Mouse (Mus musculus) right cerebral cortex, adult 18-20 months (tissue): ENCODE measurements around the gene Hspa12b.
"Not testable (repeated sequence)": the region's sequence is repeated elsewhere in the genome, so short reads cannot be mapped to it uniquely, and the experiment has no call there.

Experiments used
- DNase-seq: peaks from one replicate; pipeline ENCODE4 v3.0.0; 2022; ENCODE audit warnings: mixed read lengths

The Hspa12b gene

DNA sequence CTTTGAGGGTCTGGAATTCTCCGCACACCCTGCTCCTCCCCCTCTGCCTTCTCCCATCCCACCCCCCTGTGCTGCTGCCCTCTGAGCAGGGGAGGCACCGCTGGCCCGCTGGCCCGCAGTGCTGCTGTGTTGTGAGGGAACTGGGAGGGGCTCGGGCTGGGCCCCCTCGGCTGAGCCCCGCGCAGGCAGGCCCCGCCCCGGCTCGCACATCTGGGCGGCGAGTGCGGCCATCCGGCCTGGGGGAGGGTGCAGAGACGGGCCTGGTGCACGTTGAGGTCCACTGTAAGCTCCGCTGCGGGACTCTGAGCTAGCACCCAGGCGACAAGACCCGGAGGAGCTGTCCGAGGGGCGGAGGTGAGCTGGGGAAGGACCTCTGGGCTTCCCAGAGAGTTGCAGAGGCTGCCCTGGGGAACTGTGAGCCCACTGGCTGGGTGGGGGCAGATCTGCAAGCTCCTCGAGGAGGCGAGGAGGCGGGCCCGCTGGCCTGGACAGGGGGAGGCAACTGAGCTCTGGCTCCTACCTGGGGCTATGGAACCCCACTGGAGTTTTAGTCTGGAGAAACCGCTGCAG lies at the start of gene Hspa12b:
Hspa12b (plus strand) TSS at position 120 of the 570 bp plus-strand sequence.
- DNase-seq = no peak

DNA sequence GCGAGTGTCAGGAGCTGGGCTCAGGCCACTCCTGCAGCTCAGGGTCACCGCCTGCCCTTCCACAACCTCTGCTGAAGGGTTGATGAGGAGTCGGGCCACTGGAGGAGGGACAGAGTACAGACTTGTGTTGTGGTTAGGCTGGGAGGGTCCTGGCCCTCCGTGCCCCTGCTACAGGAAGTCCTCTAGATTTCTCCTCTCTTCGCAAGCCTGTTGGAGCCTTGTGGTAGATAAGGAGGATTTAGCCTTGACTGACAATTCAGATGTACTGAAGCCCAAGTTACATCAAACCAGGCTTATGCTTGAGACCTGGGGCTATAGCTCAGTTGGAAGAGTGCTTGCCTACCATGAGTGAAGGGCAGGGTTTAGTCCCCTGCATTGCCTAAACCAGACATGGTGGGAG lies 46.6 kb upstream of the Hspa12b start:
- DNase-seq = no peak

DNA sequence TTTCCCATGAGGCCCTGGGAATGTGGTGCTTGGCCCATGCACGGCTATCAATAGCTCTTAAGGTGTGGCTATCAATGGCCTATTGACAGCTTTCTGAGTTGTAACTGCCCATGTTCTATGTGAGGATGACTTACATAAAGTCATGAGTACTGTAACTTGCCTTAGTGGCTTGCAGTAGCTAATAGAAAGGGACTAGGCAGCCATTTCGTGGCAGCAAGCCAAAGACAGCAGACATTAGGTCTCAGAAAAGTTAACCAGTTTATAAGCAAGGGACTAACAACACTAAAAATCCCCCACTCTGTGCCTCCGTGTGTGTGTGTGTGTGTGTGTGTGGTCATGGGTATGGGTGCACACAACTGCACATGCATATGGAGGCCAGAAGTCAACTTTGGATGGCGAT lies 42.9 kb upstream of the Hspa12b start:
- no peak for DNase-seq

DNA sequence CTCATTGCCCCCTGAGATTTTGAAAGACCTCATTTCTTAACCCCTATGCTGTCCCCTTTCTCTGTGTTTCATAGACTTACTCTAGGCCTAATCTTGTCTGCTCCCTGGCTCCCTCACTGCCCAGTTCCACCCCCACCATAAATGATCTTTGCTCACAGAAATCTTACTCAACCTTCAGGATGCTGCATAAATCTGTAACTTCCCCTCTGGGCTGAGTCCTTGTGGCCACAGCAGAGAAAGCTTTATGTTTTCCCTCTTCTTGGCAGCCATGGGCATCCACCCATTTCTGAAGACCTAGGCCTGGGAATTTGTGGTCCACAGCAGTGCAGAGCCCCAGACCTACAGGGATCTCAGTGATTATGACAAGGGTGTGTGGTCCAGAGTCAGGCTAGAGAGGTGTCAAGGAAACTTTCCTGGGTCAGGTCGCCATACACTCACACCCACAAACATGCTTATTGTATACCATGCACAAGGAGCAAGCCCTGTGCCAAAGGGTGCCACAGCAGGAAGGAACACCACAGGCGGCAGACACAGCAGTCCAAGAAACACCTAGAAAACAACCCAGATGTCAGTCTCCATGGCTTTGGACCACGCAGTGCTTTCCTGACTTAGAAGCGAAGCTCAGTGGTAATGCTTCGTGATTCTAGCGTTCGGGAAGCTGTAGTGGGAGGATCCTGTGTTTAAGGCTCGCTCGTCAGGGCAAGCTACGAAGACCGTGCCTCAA lies 40.3 kb upstream of the Hspa12b start, which contains the start of gene Siglec1:
Siglec1 (minus strand) TSS at position 99 of the 724 bp plus-strand sequence.
- no peak for DNase-seq

DNA sequence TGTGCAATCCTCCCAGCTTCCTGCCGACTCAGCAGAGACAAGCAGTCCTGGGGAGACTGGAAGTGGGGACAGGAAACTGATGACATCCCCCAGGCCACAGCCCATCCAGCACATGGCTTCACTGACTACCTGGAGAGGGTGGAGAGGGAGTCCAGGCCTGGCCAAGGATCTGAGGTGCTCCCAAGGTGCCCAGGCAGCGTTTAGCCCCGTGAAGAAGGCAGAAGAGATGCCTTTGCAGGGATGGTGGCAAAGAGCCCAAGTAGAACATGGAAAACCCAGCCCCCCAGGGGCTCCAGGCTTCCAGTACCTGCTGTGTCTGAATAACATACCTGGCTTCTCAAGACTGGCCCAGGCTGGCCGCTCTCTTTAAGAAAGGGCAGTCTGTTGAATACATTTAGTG lies 38.5 kb upstream of the Hspa12b start:
- DNase-seq = no peak

DNA sequence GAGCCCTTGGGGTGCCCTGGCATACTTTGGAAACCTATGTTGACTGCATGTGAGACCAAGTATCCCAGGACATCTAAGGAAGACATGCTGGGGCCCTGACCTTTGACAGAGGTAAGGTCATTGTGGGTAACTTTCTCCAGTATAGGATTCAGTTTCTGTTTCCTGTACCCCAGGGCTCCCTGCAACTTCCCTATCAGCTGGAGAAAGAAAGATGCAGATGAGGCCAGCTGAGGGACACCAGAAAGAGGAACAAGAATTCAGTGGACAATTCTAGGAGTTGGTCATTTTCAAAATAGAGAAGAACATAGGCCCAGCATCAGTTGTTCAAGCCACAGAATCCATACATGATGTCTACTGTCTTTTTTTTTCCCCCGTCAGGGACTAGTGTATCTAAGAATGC lies 37.4 kb upstream of the Hspa12b start:
- DNase-seq = no peak

DNA sequence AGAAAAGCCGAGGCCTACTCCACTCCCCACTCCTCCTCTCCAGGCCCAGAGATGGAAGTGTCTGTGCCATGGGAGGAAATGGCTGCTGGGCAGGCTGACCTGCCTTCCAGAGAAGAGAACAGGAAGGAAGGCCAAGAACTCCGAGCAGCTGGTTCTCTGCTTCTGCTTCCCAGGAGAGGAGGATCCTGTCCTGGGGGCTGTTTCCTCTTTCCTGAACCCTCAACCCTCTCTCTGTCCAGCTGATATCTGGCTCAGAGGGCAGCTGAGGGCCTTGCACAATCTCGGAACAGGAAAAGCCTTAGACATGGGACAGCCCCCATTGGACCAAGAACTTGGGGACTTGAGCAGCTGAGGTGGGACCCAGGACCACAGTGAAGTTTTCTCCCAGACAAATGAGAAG lies 36.2 kb upstream of the Hspa12b start:
- DNase-seq = no peak

DNA sequence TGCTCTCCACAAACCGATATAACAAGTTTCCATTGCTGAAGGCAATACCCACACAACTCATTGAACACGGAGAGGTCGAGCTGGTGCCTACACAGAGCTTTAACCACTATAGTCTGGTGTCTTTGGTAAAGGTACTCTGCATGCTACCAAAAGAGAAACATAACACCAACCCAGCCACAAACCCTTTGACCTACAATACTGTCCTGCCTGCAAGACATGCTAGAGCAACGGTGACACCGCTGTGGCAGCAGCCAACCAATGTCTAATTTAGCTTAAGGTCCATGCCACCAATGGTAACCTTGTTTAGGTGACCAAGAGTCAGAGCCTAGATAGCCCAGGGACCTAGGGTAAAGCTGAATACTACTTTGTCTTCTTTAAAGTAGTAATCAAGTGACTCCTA lies 33.5 kb upstream of the Hspa12b start:
- no peak for DNase-seq

DNA sequence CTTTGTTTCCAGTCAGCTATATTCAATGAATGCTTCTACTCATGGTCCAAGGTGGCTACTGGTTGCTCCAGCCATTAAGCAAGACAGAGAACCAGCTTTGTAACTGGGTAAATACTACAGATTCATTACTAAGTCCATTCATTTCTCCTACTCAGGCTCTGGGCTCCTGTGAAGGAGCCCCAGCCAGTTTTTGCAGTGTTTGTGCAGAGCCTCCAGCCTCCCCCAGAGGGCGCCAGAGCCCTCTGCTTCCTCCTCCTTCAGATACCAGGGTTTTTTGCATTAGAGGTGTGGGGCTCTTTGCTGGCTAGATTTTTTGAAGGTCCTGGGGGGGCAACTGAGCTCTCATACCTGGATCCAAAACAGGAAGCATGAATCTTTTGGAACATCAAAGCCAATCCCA lies 32.3 kb upstream of the Hspa12b start:
- DNase-seq = peak; percentile 77

DNA sequence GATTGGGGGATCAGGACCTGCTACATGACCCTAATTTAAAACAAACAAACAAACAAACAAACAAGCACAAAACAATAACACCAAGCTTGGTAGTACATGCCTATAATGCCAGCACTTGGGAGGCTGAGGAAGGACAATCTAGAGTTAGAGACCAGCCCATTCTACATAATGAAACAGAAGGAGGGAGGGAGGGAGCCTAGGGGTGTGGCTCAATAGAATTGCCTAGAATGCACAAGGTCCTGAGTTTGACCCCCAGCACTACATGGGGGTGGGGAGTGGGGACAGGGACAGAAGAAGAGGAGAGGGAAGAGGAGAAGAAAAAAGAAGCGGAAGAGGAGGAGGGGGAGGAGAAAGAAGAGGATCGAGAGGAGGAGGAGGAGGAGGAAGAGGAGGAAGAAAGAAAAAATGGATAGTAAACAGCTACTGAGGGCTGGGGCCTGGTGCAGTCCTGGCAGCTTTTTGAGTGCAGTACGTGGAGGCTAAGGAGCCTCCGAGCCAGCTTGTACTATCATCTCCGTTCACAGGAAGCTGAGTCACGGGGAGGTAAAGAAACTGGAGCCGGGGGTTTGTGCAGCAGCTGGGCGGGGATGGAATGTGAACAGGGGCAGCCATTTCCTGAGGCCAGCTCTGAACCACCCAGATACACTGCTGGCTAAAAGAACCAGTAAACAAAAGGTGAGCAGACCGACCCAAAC lies 30.8 kb upstream of the Hspa12b start:
- DNase-seq = peak; percentile 43

DNA sequence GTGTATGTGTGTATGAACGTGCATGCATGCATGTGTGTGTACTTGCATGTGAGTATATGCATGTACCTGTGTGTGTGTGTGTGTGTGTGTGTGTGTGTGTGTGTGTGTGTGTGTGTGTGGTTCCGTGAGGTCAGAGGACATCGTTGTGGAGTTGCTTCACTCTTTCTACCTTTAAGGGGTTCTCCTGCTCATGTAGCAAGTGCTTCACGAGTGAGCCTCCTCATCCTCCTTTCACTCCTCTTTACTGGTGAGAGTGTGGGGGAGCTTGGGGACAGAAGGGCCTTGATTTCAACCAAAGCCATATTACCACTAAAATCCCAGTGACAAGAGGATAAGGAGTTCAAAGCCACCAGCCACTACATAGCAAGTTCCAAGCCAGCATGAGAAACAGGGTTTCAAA lies 30.0 kb upstream of the Hspa12b start:
- no peak for DNase-seq

DNA sequence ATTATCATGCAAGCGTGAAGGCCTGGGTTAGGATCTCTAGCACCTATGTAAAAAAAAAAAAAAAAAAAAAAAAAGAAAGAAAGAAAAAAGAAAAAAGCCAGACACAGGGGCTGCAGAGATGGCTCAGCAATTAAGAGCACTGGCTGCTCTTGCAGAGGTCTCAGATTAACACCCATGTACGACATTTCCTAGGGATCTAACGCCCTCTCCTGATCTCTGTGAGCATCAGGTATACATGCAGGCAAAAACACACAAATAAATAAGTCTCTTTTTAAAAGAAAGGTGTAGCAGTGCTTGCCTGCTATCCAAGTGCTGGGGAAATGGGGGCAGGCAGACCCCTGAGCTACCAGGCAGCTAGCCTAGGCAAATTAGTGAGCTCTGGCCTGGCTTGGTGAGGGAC lies 25.6 kb upstream of the Hspa12b start:
- DNase-seq = no peak

DNA sequence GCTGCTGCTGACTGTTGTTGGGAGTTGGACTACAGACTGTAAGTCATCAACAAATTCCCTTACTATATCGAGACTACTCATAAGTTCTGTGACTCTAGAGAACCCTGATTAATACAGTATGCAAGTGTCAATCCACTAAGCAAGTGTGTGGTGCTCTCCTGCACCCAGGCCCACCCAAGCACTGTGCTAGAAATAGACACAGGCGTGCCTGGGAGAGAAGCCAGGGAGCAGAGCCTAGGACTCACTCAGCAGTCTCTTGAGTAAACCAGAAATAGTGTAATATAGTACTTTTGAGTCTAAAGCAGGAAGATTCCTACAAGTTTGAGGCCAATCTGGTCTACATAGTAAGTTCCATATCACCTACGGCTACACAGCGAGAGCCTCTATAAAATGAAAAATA lies 23.1 kb upstream of the Hspa12b start:
- DNase-seq = peak; percentile 50

DNA sequence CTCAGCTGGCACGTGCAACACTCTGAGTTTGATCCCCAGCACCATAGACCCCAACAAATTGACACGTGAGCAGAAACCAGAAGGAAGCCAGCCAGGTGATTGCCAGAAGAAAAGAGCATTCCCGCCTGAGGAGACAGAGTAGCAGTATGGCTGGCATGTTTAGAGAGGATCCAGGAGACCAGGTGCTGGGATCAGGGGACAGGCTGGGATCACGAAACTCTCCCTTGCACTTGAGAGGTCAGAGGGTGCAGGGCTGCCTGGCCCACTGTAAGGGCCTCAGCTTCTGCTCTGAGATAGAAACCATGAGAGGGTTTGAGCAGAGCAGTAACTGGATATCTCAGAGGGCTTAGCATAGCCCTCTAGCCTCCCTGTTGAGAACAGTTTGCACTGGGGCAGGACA lies 22.0 kb upstream of the Hspa12b start:
- DNase-seq = not testable (repeated sequence)

DNA sequence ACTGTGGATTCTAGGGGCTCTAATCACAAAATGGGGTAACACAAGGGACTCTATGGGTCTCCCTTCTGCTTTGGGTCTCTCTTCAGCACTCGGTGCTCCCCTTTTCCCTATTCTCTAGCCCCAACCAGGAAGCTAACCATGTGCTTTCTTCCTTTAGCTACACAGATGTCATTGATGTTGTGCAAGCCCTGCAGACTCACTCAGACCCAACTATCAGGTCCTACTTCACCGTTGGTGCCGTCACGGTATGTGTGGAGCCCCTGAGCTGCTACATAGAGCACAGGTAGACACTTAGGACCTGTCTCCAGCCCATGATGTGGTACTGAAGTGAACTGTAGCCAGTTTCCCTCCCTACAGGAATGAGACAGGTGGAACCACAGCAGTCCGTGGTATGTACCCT lies 21.1 kb upstream of the Hspa12b start:
- DNase-seq = no peak

DNA sequence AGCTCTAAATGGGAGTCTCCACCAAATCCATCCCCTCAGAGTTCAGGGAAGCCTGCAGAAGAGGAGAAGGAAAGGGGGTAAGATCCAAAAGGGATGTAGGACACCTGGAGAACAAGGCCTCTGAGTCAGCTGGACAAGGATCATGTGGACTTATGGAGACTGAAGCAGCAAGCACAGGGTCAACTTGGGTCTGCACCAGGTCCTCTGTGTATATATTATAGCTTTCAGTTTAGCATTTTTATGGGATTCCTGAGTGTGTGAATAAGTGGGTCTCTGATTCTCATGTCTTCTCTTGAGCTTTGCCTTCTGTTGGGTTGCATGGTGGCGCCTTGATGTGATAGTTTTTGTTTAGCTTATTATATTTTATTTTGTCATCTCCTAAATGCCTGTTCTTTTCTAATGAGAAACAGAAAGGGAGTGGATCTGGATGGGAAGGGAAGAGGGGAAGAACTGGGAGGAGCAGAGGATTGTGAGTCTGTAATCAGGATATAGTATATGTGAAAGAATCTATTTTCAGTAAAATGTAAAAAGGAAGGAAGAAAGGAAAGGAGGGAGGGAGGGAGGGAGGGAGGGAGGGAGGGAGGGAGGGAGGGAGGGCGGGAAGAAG lies 8.0 kb upstream of the Hspa12b start:
- no peak for DNase-seq

DNA sequence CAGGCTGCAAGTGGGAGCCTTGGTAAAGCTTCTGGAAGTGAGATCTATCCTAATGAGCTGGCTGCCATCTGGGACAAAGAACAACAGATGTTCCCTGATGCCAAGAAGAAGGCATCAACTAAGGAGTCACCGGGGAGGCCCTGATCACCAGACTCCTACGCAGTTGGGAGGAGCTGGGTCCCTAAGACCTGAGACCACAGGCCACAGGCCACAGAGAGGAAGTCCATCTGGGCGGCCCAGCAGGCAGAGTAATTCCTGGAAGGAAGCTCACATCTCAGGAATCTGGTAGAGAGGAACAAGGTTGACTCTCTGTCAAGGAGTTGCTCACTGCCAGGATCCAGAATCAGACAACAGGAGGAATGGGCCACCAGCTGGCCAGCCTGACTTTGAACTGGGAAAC lies 2.9 kb upstream of the Hspa12b start:
- no peak for DNase-seq

DNA sequence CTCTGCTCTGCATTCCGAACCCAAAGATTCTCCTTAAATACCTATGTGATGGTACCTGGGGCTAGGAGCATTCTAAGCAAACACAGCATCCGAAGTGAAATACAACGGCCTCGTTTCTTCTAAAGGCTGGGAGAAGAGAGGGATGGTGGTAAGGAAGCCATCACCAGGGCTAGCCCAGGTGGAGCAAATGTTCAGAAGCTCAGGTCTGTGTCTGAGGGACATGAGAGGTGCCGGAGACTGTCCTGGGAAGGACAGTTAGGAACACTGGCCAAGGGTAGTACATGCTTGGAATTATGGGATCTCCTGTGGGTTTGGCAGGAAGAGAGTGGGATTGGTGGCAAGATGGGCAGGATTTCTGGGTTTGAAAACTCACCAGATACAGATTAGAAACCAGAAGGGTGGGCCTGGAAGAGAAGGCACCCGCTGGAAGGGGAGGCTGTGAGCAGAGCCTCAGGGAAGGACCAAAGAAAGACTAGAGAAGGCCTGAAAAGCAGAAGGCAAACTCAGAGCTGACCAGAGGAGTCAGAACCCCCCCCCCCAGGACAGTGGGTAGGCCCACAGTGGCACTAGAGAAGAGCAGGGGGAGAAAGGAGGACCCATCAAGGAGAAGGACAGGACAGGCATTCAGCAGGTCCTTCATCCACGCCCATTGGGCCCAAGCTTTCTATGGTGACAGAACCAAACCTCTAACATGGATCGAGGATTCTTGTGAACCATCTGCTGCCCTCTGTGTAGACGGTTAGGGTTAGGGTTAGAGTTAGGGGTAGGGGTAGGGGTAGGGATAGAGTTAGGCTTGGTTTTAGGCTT lies 1.7 kb upstream of the Hspa12b start:
- DNase-seq = no peak

DNA sequence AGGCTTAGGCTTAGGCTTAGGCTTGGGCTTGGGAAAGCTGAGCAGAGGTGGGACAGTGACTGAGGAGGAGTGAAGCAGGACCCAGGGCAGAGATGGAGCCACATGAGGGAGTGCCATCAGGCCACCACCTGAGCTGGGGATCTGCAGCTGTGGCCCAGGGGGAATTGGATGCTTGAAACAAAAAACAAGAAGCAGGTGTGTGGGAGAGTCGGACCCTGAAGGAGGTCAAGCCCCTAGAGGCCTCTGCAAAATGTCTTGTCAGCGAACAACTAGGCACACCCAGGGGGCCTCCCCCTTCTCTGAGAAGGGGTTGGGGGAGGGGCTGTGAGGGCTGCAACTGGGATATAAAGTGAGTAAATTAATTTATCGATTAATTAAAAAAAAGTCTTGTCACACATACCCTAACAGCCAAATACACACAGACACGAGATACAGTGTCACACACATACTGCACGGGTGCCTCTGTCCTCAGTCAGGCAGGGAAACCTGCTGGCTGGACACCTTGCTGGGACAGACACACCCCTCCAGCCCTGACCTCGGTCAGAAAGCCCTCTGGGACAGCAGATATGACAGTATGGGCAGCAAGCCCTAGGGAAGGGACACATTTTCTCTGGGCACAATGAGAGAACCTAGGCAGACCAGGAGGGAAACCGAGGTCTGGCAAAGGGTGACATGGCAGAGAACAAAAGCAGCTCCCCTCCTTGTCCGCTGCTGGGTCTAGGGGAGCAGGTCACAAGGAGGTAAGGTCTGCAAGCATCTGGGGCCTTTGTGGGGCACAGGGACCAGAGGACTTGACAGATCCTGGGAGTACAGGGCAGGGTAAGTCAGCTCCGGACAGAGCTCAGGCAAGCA lies 890 bp upstream of the Hspa12b start:
- no peak for DNase-seq

DNA sequence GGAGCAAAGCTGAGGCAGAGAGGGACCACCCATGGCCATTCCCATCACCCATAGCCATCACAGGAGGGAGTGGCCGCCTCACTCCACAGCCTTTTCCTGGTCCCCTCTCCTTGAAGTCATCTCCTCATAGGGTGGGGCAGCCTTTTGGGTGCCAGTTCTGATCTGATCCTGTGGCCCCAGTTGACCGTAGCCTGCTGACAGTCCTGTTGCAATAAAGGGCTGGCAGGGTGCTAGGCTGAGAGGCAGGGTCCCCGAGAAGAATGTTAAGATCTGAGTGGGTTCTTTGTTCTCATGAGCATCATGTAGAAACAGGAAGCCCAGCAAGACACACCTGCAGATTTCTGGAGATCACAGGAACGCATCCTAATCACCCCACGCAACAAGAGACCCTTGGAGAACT lies 1.1 kb downstream of the Hspa12b start:
- DNase-seq = no peak

DNA sequence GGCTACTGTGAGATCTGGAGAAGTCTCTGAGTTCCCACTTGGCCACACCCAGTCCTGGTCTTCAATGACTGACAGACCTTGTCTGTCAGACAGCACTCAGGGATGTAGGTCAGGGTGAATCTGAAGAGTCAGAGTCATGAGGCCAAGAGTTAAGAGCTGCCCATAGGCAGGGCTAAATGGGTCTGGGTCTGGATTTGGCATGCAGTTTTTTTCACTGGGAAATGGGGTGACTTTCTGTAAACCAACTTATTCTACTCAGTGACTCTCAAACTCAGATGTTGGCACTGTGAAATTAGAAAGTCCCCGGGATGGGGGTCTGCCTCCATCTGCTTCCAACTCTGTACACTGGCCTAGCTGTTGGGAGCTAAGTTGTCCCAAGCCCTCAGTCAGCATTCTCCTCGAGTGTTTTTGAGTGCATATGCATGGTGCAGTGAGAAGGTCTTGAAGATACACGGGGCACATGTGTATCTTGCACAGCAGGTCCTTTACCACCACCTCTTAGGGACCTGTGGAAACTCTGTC lies 1.6 kb downstream of the Hspa12b start:
- DNase-seq = no peak

DNA sequence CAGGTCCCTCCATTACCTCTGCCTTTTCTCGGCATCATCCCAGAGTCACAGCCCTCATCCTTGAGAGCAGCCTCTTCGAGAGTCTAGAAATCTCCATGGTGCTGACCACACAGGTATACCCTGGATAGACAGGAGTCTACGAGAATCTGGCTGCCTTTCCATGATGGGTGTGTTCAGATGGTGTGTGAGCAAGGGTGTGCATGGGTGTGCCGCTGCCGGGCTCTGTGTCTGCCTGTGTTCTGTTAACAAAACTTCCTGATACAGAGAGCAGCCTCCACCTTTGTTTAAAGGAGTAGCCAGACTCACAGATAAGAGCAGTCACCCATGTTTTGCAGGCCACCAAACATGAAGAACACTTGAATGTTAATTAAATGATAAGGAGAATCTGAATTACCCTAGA lies 2.8 kb downstream of the Hspa12b start:
- DNase-seq = no peak
